Mouse (Mus musculus): Measurements from ENCODE around the gene Gatb. TPM values are rescaled to one million over a fixed set of nuclear protein-coding genes. Genes with fewer than 3 reads are reported as not detected.

Gene Gatb
- polyA plus RNA-seq, 1 experiment from 2014 or later, result 26.4 TPM

DNA sequence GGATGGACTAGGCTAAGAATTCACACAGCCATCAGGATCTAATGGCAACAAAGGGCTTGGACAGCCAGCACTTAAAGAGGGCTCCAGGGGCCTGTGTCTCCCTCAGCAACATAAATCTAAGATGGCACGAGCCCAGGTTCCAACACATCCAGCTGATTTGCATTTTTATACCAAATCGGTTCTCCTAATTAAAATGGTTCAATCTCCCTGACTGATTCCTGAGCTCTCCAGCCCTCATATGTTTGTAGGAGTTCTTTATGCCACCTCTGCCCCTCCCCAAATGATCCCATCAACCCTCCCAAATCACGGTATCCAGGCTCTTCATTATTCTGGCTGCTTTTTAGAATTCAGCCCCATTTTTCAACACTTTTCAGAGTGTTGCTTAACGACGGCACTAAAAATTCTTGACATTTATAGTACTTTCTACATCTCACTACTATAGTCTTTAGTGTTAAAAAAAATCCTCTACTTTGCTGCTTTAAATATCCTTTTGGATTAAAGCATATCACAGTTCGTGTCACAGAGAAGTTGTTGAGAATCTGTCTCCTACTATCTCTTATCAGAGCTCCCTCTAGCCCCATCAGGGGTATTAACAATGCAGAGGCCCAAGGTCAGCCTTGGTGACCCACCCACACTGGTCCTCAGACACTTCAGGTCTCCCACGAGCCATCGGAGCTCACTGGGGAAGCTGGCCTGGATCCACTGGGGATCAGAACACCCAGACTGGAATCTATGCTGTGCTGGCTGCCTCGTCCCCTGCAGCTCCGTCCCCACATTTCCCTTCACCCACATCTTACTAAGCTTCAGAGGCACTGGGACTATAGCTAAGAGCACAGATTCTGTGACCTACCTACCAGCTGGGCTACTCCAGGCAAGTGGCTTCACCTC, 88.3 kb downstream of the Gatb start:
- no peaks in the 10 kb centered on the region for H3K36me3 ChIP-seq (ENCODE audit: control insufficient read depth, insufficient read depth, low read length)
- no peak for ATAC-seq (ENCODE audit: low FRiP score, low TSS enrichment)
- H3K4me1 ChIP-seq (ENCODE audit: control insufficient read depth, insufficient read depth, low read length), result peaks cover 17% of the 10 kb centered on the region; the same call in 1 of the 2 replicates
- no peak overlapping the region for H3K4me2 ChIP-seq (replicated peaks; ENCODE audit: low read depth, low read length)
- no peaks in the 10 kb centered on the region for H3K27me3 ChIP-seq (ENCODE audit: control insufficient read depth, insufficient read depth, low read length)
- WGBS, result 58% methylated on average over 10 of the region's 10 CpGs
- H3K9ac ChIP-seq (ENCODE audit: low read depth, low read length), result no peak overlapping the region
- H3K4me3 ChIP-seq (ENCODE audit: low read length), result no peak overlapping the region
- no peak overlapping the region for H3K27ac ChIP-seq (ENCODE audit: low read depth, low read length)
- H3K9me3 ChIP-seq (ENCODE audit: control insufficient read depth, low read length), result no peaks in the 10 kb centered on the region

DNA sequence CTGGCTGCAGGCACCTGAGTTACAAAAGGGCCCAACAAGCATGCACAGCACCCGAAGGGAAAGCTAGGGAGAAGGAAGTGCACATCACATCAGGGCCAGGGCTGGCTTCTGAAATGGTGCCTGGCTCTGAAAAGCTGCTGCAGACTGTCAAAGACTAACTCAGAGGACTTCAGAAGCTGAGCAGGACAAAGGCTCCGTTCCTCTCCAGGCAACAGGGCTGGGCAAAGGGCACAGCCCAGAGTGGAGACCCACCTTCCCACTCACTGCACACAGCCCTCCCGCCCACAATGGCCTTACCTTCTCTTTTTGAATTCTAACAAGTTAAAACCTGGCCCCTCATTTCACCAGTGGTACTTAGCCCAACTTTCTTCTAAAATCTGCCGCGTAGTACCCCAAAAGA, 89.9 kb downstream of the Gatb start:
- 74% methylated on average over 5 of the region's 5 CpGs for WGBS
- H3K36me3 ChIP-seq (ENCODE audit: control insufficient read depth, insufficient read depth, low read length), result no peaks in the 10 kb centered on the region
- H3K27ac ChIP-seq (ENCODE audit: low read depth, low read length), result no peak overlapping the region
- H3K4me1 ChIP-seq (ENCODE audit: control insufficient read depth, insufficient read depth, low read length), result peaks cover 17% of the 10 kb centered on the region; the same call in 1 of the 2 replicates
- H3K4me2 ChIP-seq (replicated peaks; ENCODE audit: low read depth, low read length), result no peak overlapping the region
- H3K27me3 ChIP-seq (ENCODE audit: control insufficient read depth, insufficient read depth, low read length), result no peaks in the 10 kb centered on the region
- no peak overlapping the region for H3K9ac ChIP-seq (ENCODE audit: low read depth, low read length)
- H3K9me3 ChIP-seq (ENCODE audit: control insufficient read depth, low read length), result no peaks in the 10 kb centered on the region
- H3K4me3 ChIP-seq (ENCODE audit: low read length), result no peak overlapping the region
- ATAC-seq (ENCODE audit: low FRiP score, low TSS enrichment), result no peak

DNA sequence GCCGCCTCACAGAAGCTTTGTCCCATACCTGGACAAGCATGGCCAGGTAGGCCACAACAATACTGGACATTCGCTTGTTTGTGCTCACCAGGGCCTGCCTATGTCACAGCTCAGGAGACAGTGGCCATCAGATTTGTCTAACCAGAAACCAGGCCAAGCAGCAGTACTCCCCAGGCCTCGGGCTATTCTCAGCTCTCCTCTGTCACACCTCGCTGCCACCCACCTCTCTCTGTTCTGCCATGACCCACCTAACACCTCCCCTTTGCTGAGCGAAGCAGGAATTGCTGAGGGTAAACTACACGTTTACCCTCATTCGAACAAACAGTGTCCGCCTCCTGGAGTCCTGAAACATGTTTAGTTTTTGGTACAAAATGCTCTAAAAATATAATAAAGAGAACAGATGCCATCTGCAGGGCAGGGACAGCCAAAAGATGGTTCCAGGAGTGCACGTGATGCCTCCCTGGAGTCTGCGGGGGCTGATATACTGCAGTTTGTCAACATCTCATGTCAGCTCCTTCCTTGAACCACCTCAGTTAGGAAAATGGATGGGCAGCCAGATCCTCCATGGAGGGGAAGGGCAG, 90.8 kb downstream of the Gatb start:
- Histone ChIP-seq H3K27ac (ENCODE audit: low read depth, low read length) (no peak overlapping the region), H3K4me2 (replicated peaks; ENCODE audit: low read depth, low read length) (no peak overlapping the region), H3K36me3 (ENCODE audit: control insufficient read depth, insufficient read depth, low read length) (no peaks in the 10 kb centered on the region), H3K4me3 (ENCODE audit: low read length) (no peak overlapping the region), H3K9ac (ENCODE audit: low read depth, low read length) (no peak overlapping the region), H3K27me3 (ENCODE audit: control insufficient read depth, insufficient read depth, low read length) (no peaks in the 10 kb centered on the region), H3K4me1 (ENCODE audit: control insufficient read depth, insufficient read depth, low read length) (peaks cover 17% of the 10 kb centered on the region; the same call in 1 of the 2 replicates), H3K9me3 (ENCODE audit: control insufficient read depth, low read length) (no peaks in the 10 kb centered on the region)
- 65% methylated on average over 10 of the region's 10 CpGs for WGBS
- ATAC-seq (ENCODE audit: low FRiP score, low TSS enrichment), result no peak

DNA sequence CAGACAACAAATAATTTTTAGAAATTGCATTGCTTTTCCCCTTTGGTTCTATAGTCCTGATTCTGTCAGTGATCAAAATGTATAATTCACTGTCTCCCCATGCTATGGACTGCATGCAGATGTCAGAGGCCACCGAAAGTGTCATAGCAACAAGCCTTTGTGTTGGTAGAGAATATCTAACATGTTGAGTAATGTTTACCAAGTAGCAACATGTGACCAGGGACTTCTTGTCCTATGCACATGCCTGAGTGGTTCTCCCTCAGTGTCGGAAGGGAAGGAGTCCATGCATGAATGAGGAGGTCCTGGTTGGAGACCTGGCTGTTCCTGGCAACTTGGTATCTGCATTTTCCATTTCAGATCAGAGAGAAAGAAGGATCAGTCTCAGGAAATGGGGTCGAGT, 92.2 kb downstream of the Gatb start:
- Histone ChIP-seq H3K36me3 (ENCODE audit: control insufficient read depth, insufficient read depth, low read length) (no peaks in the 10 kb centered on the region), H3K9ac (ENCODE audit: low read depth, low read length) (no peak overlapping the region), H3K27me3 (ENCODE audit: control insufficient read depth, insufficient read depth, low read length) (no peaks in the 10 kb centered on the region), H3K9me3 (ENCODE audit: control insufficient read depth, low read length) (no peaks in the 10 kb centered on the region), H3K4me3 (ENCODE audit: low read length) (no peak overlapping the region), H3K4me2 (replicated peaks; ENCODE audit: low read depth, low read length) (no peak overlapping the region), H3K27ac (ENCODE audit: low read depth, low read length) (no peak overlapping the region), H3K4me1 (ENCODE audit: control insufficient read depth, insufficient read depth, low read length) (peaks cover 17% of the 10 kb centered on the region; the same call in 1 of the 2 replicates)
- 52% methylated on average over 3 of the region's 3 CpGs for WGBS
- ATAC-seq (ENCODE audit: low FRiP score, low TSS enrichment), result no peak

DNA sequence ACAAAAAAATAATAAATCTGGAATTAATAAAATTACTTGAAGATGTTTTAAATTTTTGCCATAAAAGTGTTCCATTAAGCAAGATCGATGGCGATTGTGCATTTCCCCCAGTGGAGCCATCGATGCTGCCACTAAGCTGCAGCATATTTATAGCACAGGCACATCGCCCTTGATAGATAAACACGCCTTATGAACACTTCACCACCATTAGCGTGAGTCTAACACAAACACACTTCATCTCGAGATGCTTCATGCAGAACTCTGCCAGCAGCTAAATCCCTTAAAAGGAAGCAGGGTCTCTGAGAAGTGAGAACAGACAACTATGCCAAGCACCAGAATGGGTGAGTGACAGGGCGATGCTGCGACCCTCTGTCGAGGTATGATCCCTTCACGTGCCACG, 92.8 kb downstream of the Gatb start:
- H3K9ac ChIP-seq (ENCODE audit: low read depth, low read length), result no peak overlapping the region
- no peak overlapping the region for H3K27ac ChIP-seq (ENCODE audit: low read depth, low read length)
- no peaks in the 10 kb centered on the region for H3K27me3 ChIP-seq (ENCODE audit: control insufficient read depth, insufficient read depth, low read length)
- no peak overlapping the region for H3K4me3 ChIP-seq (ENCODE audit: low read length)
- H3K36me3 ChIP-seq (ENCODE audit: control insufficient read depth, insufficient read depth, low read length), result no peaks in the 10 kb centered on the region
- ATAC-seq (ENCODE audit: low FRiP score, low TSS enrichment), result no peak
- 72% methylated on average over 12 of the region's 12 CpGs for WGBS
- H3K9me3 ChIP-seq (ENCODE audit: control insufficient read depth, low read length), result no peaks in the 10 kb centered on the region
- H3K4me1 ChIP-seq (ENCODE audit: control insufficient read depth, insufficient read depth, low read length), result peaks cover 17% of the 10 kb centered on the region; the same call in 1 of the 2 replicates
- H3K4me2 ChIP-seq (replicated peaks; ENCODE audit: low read depth, low read length), result no peak overlapping the region

DNA sequence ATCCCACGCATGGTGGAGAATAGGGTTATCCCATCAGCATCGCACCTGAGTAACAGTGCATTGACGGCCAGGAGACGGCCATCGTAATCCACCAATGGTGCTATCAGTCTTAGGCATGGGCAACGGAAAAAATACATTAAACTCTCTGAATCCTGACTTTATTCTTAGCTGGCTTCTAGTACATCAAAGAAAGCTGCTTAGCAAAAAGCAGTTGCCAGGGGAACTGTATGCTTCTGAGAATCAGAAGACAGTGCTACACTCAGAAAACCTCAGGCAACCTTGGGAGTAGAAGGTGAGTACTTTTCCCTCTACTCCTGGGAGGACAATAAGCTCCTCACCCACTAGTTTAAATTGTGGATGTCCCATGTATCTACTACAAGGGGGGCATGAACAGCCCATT, 93.8 kb downstream of the Gatb start:
- Histone ChIP-seq H3K4me3 (ENCODE audit: low read length) (no peak overlapping the region), H3K4me2 (replicated peaks; ENCODE audit: low read depth, low read length) (no peak overlapping the region), H3K9me3 (ENCODE audit: control insufficient read depth, low read length) (no peaks in the 10 kb centered on the region), H3K4me1 (ENCODE audit: control insufficient read depth, insufficient read depth, low read length) (peaks cover 17% of the 10 kb centered on the region; the same call in 1 of the 2 replicates), H3K9ac (ENCODE audit: low read depth, low read length) (no peak overlapping the region), H3K27me3 (ENCODE audit: control insufficient read depth, insufficient read depth, low read length) (no peaks in the 10 kb centered on the region), H3K27ac (ENCODE audit: low read depth, low read length) (no peak overlapping the region), H3K36me3 (ENCODE audit: control insufficient read depth, insufficient read depth, low read length) (no peaks in the 10 kb centered on the region)
- 95% methylated on average over 6 of the region's 6 CpGs for WGBS
- ATAC-seq (ENCODE audit: low FRiP score, low TSS enrichment), result no peak

DNA sequence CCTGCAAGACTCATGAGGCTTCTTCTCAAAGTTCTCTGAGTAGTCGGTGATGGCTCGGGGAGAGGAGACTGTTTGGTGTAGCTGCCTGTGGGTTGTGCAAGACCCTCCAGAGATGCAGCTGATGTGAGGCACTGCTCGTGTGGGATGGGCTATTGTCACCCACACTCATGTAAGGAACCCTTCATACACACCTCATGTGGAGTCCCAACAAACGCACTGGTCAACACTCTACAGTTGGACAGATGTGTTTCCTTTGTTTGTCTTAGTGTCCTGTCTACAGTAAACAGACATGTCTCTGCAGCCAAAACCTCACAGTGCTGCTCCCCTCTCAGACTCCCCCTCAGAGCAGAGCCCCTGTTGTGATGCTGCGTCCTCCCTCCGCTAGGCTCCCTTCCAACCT, 95.9 kb downstream of the Gatb start:
- Histone ChIP-seq H3K4me1 (ENCODE audit: control insufficient read depth, insufficient read depth, low read length) (0 out of 2 replicates have a peak, but pooled peaks cover 7% of the 10 kb centered on the region), H3K9ac (ENCODE audit: low read depth, low read length) (no peak overlapping the region), H3K27me3 (ENCODE audit: control insufficient read depth, insufficient read depth, low read length) (no peaks in the 10 kb centered on the region), H3K27ac (ENCODE audit: low read depth, low read length) (no peak overlapping the region), H3K36me3 (ENCODE audit: control insufficient read depth, insufficient read depth, low read length) (no peaks in the 10 kb centered on the region), H3K4me3 (ENCODE audit: low read length) (no peak overlapping the region), H3K4me2 (replicated peaks; ENCODE audit: low read depth, low read length) (no peak overlapping the region), H3K9me3 (ENCODE audit: control insufficient read depth, low read length) (no peaks in the 10 kb centered on the region)
- ATAC-seq (ENCODE audit: low FRiP score, low TSS enrichment), result no peak
- 89% methylated on average over 6 of the region's 6 CpGs for WGBS

DNA sequence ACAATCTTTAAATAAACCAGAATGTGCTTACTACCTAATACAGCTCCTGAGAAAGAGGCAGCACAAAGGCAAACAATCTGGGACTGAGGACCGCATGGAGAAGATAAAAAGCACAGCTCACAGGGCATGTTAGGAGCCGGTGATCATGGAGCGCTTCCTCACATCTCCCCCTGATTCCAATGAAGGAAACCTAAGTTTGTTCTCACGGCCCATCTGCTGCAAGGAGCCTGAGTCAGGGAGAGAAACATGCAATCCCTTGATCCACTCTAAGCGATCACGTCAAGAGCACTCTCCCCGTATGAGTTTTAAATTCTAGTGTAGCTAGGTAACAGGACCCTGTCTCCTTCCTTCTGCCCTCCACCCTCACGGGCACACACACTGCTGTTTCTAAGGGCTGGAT, 103.2 kb downstream of the Gatb start:
- no peaks in the 10 kb centered on the region for H3K27me3 ChIP-seq (ENCODE audit: control insufficient read depth, insufficient read depth, low read length)
- no peak overlapping the region for H3K4me2 ChIP-seq (replicated peaks; ENCODE audit: low read depth, low read length)

DNA sequence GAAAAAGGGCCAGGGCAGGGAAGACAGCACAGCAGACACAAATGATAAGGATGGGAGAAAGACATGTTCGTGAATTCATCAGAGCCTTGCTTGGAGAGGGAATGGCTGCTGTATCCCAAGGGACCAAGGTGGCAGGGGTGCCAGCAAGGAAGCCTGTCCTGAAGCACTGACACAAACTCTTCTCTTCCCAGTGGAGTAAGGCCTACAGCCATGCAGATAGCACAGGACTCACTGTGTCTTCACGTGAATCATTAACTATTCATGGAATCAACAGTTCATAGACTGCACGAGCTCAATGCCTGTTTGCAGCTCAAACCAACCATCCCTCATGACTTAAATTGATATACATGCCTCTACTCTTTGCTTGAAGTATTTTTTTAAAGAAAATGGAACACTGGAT, 104.0 kb downstream of the Gatb start:
- Histone ChIP-seq H3K36me3 (ENCODE audit: control insufficient read depth, insufficient read depth, low read length) (no peaks in the 10 kb centered on the region), H3K4me2 (replicated peaks; ENCODE audit: low read depth, low read length) (no peak overlapping the region), H3K27me3 (ENCODE audit: control insufficient read depth, insufficient read depth, low read length) (no peaks in the 10 kb centered on the region), H3K9ac (ENCODE audit: low read depth, low read length) (no peak overlapping the region), H3K27ac (ENCODE audit: low read depth, low read length) (no peak overlapping the region), H3K9me3 (ENCODE audit: control insufficient read depth, low read length) (no peaks in the 10 kb centered on the region), H3K4me3 (ENCODE audit: low read length) (no peak overlapping the region), H3K4me1 (ENCODE audit: control insufficient read depth, insufficient read depth, low read length) (no peaks in the 10 kb centered on the region)
- 74% methylated on average over 3 of the region's 3 CpGs for WGBS
- ATAC-seq (ENCODE audit: low FRiP score, low TSS enrichment), result no peak

More for the DNA sequence above, 103.2 kb downstream of the Gatb start:
- no peak for ATAC-seq (ENCODE audit: low FRiP score, low TSS enrichment)
- no peaks in the 10 kb centered on the region for H3K4me1 ChIP-seq (ENCODE audit: control insufficient read depth, insufficient read depth, low read length)
- no peaks in the 10 kb centered on the region for H3K36me3 ChIP-seq (ENCODE audit: control insufficient read depth, insufficient read depth, low read length)
- H3K9me3 ChIP-seq (ENCODE audit: control insufficient read depth, low read length), result no peaks in the 10 kb centered on the region
- H3K9ac ChIP-seq (ENCODE audit: low read depth, low read length), result no peak overlapping the region
- H3K27ac ChIP-seq (ENCODE audit: low read depth, low read length), result no peak overlapping the region
- 81% methylated on average over 8 of the region's 8 CpGs for WGBS
- no peak overlapping the region for H3K4me3 ChIP-seq (ENCODE audit: low read length)
